Mouse (Mus musculus) kidney, adult 2 months (tissue): Measurements from ENCODE around the gene Trim47.

Experiments used
- CTCF ChIP-seq: fragments of 200-500 bp; conservative IDR thresholded peaks from 2 replicates; pipeline ENCODE4 v1.5.1; 2011; ENCODE audit warnings: low read depth, mild to moderate bottlenecking, control low read depth, low read length, moderate library complexity, mixed read lengths; ENCODE audit not compliant: insufficient read depth, insufficient read length
- POLR2A ChIP-seq: fragments of 200-500 bp; IDR thresholded peaks from one replicate; pipeline ENCODE4 v1.6.1; 2011; ENCODE audit warnings: low read depth, low read length, control low read depth

DNA sequence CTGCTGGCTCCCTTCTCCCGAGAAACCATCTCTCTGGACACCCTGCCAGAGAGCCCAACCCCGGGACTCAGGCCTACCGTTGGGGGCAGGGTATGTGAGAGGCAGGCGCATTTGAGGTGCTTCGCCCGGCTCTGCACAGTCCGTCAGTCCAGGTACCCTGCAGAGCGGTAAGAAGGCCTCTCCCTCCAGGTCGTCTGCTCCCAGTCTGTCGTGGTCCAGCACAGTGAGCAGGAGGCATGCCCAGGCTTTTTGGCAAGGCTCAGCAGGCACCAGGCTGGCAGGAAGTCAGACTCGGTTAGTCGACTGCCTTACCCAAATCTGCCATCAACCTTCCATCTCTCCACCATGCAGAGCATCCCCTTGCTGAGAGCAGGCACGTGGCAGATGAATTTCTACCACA lies 63.4 kb downstream of the Trim47 start:
- TF ChIP-seq CTCF (no peak), POLR2A (no peak)
